Mouse (Mus musculus) testis, adult 2 months (tissue): Measurements from ENCODE around the gene Npnt. TPM values are rescaled to one million over a fixed set of nuclear protein-coding genes. Genes with fewer than 3 reads are reported as not detected.

Source experiments
- H3K27ac ChIP-seq: fragments of 200-500 bp; 2 replicates; pipeline ENCODE4 v1.5.1; 2012; ENCODE audit warnings: low read depth, low read length; ENCODE audit not compliant: control insufficient read depth, insufficient read depth
- H3K27me3 ChIP-seq: fragments of 200-500 bp; 2 replicates; pipeline ENCODE4 v1.6.1; 2012; ENCODE audit warnings: mild to moderate bottlenecking, low read length, moderate library complexity; ENCODE audit not compliant: control insufficient read depth, insufficient read depth
- H3K36me3 ChIP-seq: fragments of 200-500 bp; 2 replicates; pipeline ENCODE4 v1.6.1; 2012; ENCODE audit warnings: mild to moderate bottlenecking, low read length; ENCODE audit not compliant: control insufficient read depth, insufficient read depth
- H3K4me1 ChIP-seq: fragments of 200-500 bp; 2 replicates; pipeline ENCODE4 v1.6.1; 2012; ENCODE audit warnings: low read length; ENCODE audit not compliant: control insufficient read depth, insufficient read depth
- H3K4me3 ChIP-seq: fragments of 200-500 bp; 2 replicates; pipeline ENCODE4 v1.5.1; 2012; ENCODE audit warnings: low read depth, mild to moderate bottlenecking, low read length, moderate library complexity, mixed read lengths; ENCODE audit not compliant: control insufficient read depth
- CTCF ChIP-seq: fragments of 200-500 bp; IDR thresholded peaks from 2 replicates; pipeline ENCODE4 v1.5.1; 2012; ENCODE audit warnings: low read depth, mild to moderate bottlenecking, inconsistent platforms, low read length, moderate library complexity; ENCODE audit not compliant: control insufficient read depth, insufficient read depth, insufficient replicate concordance
- POLR2A ChIP-seq: fragments of 200-500 bp; IDR thresholded peaks from 2 replicates; pipeline ENCODE4 v1.6.1; 2012; ENCODE audit warnings: low read depth, mild to moderate bottlenecking, inconsistent platforms, low read length, moderate library complexity; ENCODE audit not compliant: control insufficient read depth
- polyA plus RNA-seq: library from polyadenylated mRNA; depleted of rRNA; stranded (reverse); fragments of >200 nt; gene quantifications from 2 replicates; pipeline ENCODE4 v1.2.3, GENCODE M21; 2012

Npnt gene
- polyA plus RNA-seq, 1 experiment = 1.7 TPM

- TF ChIP-seq CTCF (no peak), POLR2A (no peak)
Measured at GRCm38 (mm10) chr3:132902206-132902605, 47.9 kb downstream of the Npnt start.

GRCm38 (mm10) chr3:132897891-132898290, 52.2 kb downstream of the Npnt start:
- H3K4me1 ChIP-seq = no peaks in the 10 kb centered on the region
- H3K36me3 ChIP-seq = no peaks in the 10 kb centered on the region
- TF ChIP-seq POLR2A = no peak
- no peak for TF ChIP-seq CTCF

More at GRCm38 (mm10) chr3:132902206-132902605, 47.9 kb downstream of the Npnt start:
- Histone ChIP-seq H3K36me3 (no peaks in the 10 kb centered on the region), H3K27me3 (no peaks in the 10 kb centered on the region), H3K4me1 (peaks cover 5% of the 10 kb centered on the region), H3K27ac (no peak overlapping the region), H3K4me3 (no peak overlapping the region)

GRCm38 (mm10) chr3:132897390-132897789, 52.7 kb downstream of the Npnt start:
- Histone ChIP-seq H3K4me1 (no peaks in the 10 kb centered on the region), H3K27ac (no peak overlapping the region), H3K27me3 (no peaks in the 10 kb centered on the region), H3K4me3 (no peak overlapping the region), H3K36me3 (no peaks in the 10 kb centered on the region)
- TF ChIP-seq CTCF (no peak), POLR2A (no peak)

More at GRCm38 (mm10) chr3:132897891-132898290, 52.2 kb downstream of the Npnt start:
- no peak overlapping the region for H3K4me3 ChIP-seq
- no peaks in the 10 kb centered on the region for H3K27me3 ChIP-seq
- no peak overlapping the region for H3K27ac ChIP-seq

GRCm38 (mm10) chr3:132894086-132894485, 56.0 kb downstream of the Npnt start:
- H3K27ac ChIP-seq = no peak overlapping the region
- TF ChIP-seq CTCF = no peak
- no peak for TF ChIP-seq POLR2A
- no peaks in the 10 kb centered on the region for H3K36me3 ChIP-seq
- H3K4me1 ChIP-seq = no peaks in the 10 kb centered on the region
- H3K4me3 ChIP-seq = no peak overlapping the region
- no peaks in the 10 kb centered on the region for H3K27me3 ChIP-seq

- H3K4me1 ChIP-seq = no peaks in the 10 kb centered on the region
- no peak overlapping the region for H3K27ac ChIP-seq
- no peaks in the 10 kb centered on the region for H3K27me3 ChIP-seq
- H3K36me3 ChIP-seq = no peaks in the 10 kb centered on the region
- no peak for TF ChIP-seq CTCF
- no peak for TF ChIP-seq POLR2A
- H3K4me3 ChIP-seq = no peak overlapping the region
Measured at GRCm38 (mm10) chr3:132893676-132894075, 56.4 kb downstream of the Npnt start.

- H3K4me3 ChIP-seq = no peak overlapping the region
Measured at GRCm38 (mm10) chr3:132893044-132893443, 57.0 kb downstream of the Npnt start.

GRCm38 (mm10) chr3:132892481-132892880, 57.6 kb downstream of the Npnt start:
- Histone ChIP-seq H3K36me3 (no peaks in the 10 kb centered on the region), H3K27me3 (no peaks in the 10 kb centered on the region), H3K4me1 (no peaks in the 10 kb centered on the region), H3K4me3 (no peak overlapping the region), H3K27ac (no peak overlapping the region)
- no peak for TF ChIP-seq POLR2A
- no peak for TF ChIP-seq CTCF

More at GRCm38 (mm10) chr3:132893044-132893443, 57.0 kb downstream of the Npnt start:
- TF ChIP-seq POLR2A (no peak), CTCF (no peak)
- Histone ChIP-seq H3K27me3 (no peaks in the 10 kb centered on the region), H3K27ac (no peak overlapping the region), H3K36me3 (no peaks in the 10 kb centered on the region), H3K4me1 (no peaks in the 10 kb centered on the region)

GRCm38 (mm10) chr3:132887074-132887848, 62.8 kb downstream of the Npnt start:
- no peaks in the 10 kb centered on the region for H3K36me3 ChIP-seq
- TF ChIP-seq CTCF (no peak), POLR2A (no peak)
- H3K4me1 ChIP-seq = 0 out of 2 replicates have a peak, but pooled peaks cover 2% of the 10 kb centered on the region
- no peak overlapping the region for H3K27ac ChIP-seq
- no peak overlapping the region for H3K4me3 ChIP-seq
- no peaks in the 10 kb centered on the region for H3K27me3 ChIP-seq
